Mouse (Mus musculus): ENCODE results near the gene Scube1. TPM values are rescaled to one million over a fixed set of nuclear protein-coding genes. Genes with fewer than 3 reads are reported as not detected.

Scube1 gene
- polyA plus RNA-seq, 1 experiment: 3.5 TPM

GRCm38 (mm10) chr15:83615245-83615644, 109.6 kb downstream of the Scube1 start:
- no peak for TF ChIP-seq POLR2A (IDR thresholded peaks at IDR 0.05; ENCODE audit: low read depth, low read length)
- TF ChIP-seq CTCF (conservative IDR thresholded peaks at IDR 0.05; ENCODE audit: insufficient read depth, insufficient read length, low read depth, low read length): no peak
- no peaks in the 10 kb centered on the region for H3K27me3 ChIP-seq (replicated peaks; ENCODE audit: control insufficient read depth, insufficient read depth, low read length)
- H3K27ac ChIP-seq (ENCODE audit: insufficient read depth, low read depth, low read length): no peak overlapping the region
- WGBS: 95% methylated on average over 3 of the region's 3 CpGs
- no peak for DNase-seq
- no peak overlapping the region for H3K4me3 ChIP-seq (ENCODE audit: insufficient read depth, low read depth, low read length)
- H3K36me3 ChIP-seq (ENCODE audit: control insufficient read depth, insufficient read depth, low read length): no peaks in the 10 kb centered on the region
- no peaks in the 10 kb centered on the region for H3K4me1 ChIP-seq (ENCODE audit: control insufficient read depth, insufficient read depth, low read length)

- DNase-seq: peak; percentile 78
- no peaks in the 10 kb centered on the region for H3K27me3 ChIP-seq (replicated peaks; ENCODE audit: control insufficient read depth, insufficient read depth, low read length)
- TF ChIP-seq POLR2A (IDR thresholded peaks at IDR 0.05; ENCODE audit: low read depth, low read length): no peak
- peak; percentile 86 for TF ChIP-seq CTCF (conservative IDR thresholded peaks at IDR 0.05; ENCODE audit: insufficient read depth, insufficient read length, low read depth, low read length)
Observed at GRCm38 (mm10) chr15:83607115-83607802, 117.6 kb downstream of the Scube1 start.

GRCm38 (mm10) chr15:83606700-83607099, 118.1 kb downstream of the Scube1 start:
- H3K4me1 ChIP-seq (ENCODE audit: control insufficient read depth, insufficient read depth, low read length): no peaks in the 10 kb centered on the region
- no peak for DNase-seq
- TF ChIP-seq CTCF (conservative IDR thresholded peaks at IDR 0.05; ENCODE audit: insufficient read depth, insufficient read length, low read depth, low read length) (no peak), POLR2A (IDR thresholded peaks at IDR 0.05; ENCODE audit: low read depth, low read length) (no peak)
- no peak overlapping the region for H3K4me3 ChIP-seq (ENCODE audit: insufficient read depth, low read depth, low read length)
- H3K27ac ChIP-seq (ENCODE audit: insufficient read depth, low read depth, low read length): no peak overlapping the region
- H3K36me3 ChIP-seq (ENCODE audit: control insufficient read depth, insufficient read depth, low read length): no peaks in the 10 kb centered on the region
- WGBS: 87% methylated on average over 8 of the region's 8 CpGs
- no peaks in the 10 kb centered on the region for H3K27me3 ChIP-seq (replicated peaks; ENCODE audit: control insufficient read depth, insufficient read depth, low read length)

More at GRCm38 (mm10) chr15:83607115-83607802, 117.6 kb downstream of the Scube1 start:
- no peaks in the 10 kb centered on the region for H3K4me1 ChIP-seq (ENCODE audit: control insufficient read depth, insufficient read depth, low read length)
- H3K36me3 ChIP-seq (ENCODE audit: control insufficient read depth, insufficient read depth, low read length): no peaks in the 10 kb centered on the region
- H3K27ac ChIP-seq (ENCODE audit: insufficient read depth, low read depth, low read length): no peak overlapping the region
- no peak overlapping the region for H3K4me3 ChIP-seq (ENCODE audit: insufficient read depth, low read depth, low read length)
- WGBS: 46% methylated on average over 15 of the region's 15 CpGs

- TF ChIP-seq POLR2A (IDR thresholded peaks at IDR 0.05; ENCODE audit: low read depth, low read length) (no peak), CTCF (conservative IDR thresholded peaks at IDR 0.05; ENCODE audit: insufficient read depth, insufficient read length, low read depth, low read length) (no peak)
- H3K4me3 ChIP-seq (ENCODE audit: insufficient read depth, low read depth, low read length): no peak overlapping the region
- no peak for DNase-seq
- H3K27me3 ChIP-seq (replicated peaks; ENCODE audit: control insufficient read depth, insufficient read depth, low read length): no peaks in the 10 kb centered on the region
- 64% methylated on average over 11 of the region's 11 CpGs for WGBS
- no peaks in the 10 kb centered on the region for H3K36me3 ChIP-seq (ENCODE audit: control insufficient read depth, insufficient read depth, low read length)
- H3K4me1 ChIP-seq (ENCODE audit: control insufficient read depth, insufficient read depth, low read length): no peaks in the 10 kb centered on the region
- H3K27ac ChIP-seq (ENCODE audit: insufficient read depth, low read depth, low read length): no peak overlapping the region
Observed at GRCm38 (mm10) chr15:83606216-83606615, 118.6 kb downstream of the Scube1 start.

GRCm38 (mm10) chr15:83603426-83603825, 121.4 kb downstream of the Scube1 start:
- TF ChIP-seq POLR2A (IDR thresholded peaks at IDR 0.05; ENCODE audit: low read depth, low read length): no peak
- TF ChIP-seq CTCF (conservative IDR thresholded peaks at IDR 0.05; ENCODE audit: insufficient read depth, insufficient read length, low read depth, low read length): no peak
- Histone ChIP-seq H3K36me3 (ENCODE audit: control insufficient read depth, insufficient read depth, low read length) (no peaks in the 10 kb centered on the region), H3K4me3 (ENCODE audit: insufficient read depth, low read depth, low read length) (no peak overlapping the region), H3K27me3 (replicated peaks; ENCODE audit: control insufficient read depth, insufficient read depth, low read length) (no peaks in the 10 kb centered on the region), H3K27ac (ENCODE audit: insufficient read depth, low read depth, low read length) (no peak overlapping the region), H3K4me1 (ENCODE audit: control insufficient read depth, insufficient read depth, low read length) (no peaks in the 10 kb centered on the region)
- DNase-seq: no peak
- 97% methylated on average over 7 of the region's 7 CpGs for WGBS

- 97% methylated on average over 1 of the region's 1 CpGs for WGBS
- no peaks in the 10 kb centered on the region for H3K36me3 ChIP-seq (ENCODE audit: control insufficient read depth, insufficient read depth, low read length)
- H3K27ac ChIP-seq (ENCODE audit: insufficient read depth, low read depth, low read length): no peak overlapping the region
- no peak for DNase-seq
- H3K27me3 ChIP-seq (replicated peaks; ENCODE audit: control insufficient read depth, insufficient read depth, low read length): no peaks in the 10 kb centered on the region
- TF ChIP-seq POLR2A (IDR thresholded peaks at IDR 0.05; ENCODE audit: low read depth, low read length): no peak
- no peak for TF ChIP-seq CTCF (conservative IDR thresholded peaks at IDR 0.05; ENCODE audit: insufficient read depth, insufficient read length, low read depth, low read length)
- H3K4me3 ChIP-seq (ENCODE audit: insufficient read depth, low read depth, low read length): no peak overlapping the region
- H3K4me1 ChIP-seq (ENCODE audit: control insufficient read depth, insufficient read depth, low read length): no peaks in the 10 kb centered on the region
Observed at GRCm38 (mm10) chr15:83603046-83603396, 121.8 kb downstream of the Scube1 start.

- Histone ChIP-seq H3K4me3 (ENCODE audit: insufficient read depth, low read depth, low read length) (no peak overlapping the region), H3K27me3 (replicated peaks; ENCODE audit: control insufficient read depth, insufficient read depth, low read length) (no peaks in the 10 kb centered on the region), H3K27ac (ENCODE audit: insufficient read depth, low read depth, low read length) (peak overlapping the region; percentile 47; the same call in 1 of the 2 replicates), H3K4me1 (ENCODE audit: control insufficient read depth, insufficient read depth, low read length) (no peaks in the 10 kb centered on the region), H3K36me3 (ENCODE audit: control insufficient read depth, insufficient read depth, low read length) (no peaks in the 10 kb centered on the region)
- TF ChIP-seq POLR2A (IDR thresholded peaks at IDR 0.05; ENCODE audit: low read depth, low read length) (no peak), CTCF (conservative IDR thresholded peaks at IDR 0.05; ENCODE audit: insufficient read depth, insufficient read length, low read depth, low read length) (no peak)
- WGBS: 70% methylated on average over 13 of the region's 13 CpGs
- DNase-seq: peak; percentile 54
Observed at GRCm38 (mm10) chr15:83602372-83603045, 122.3 kb downstream of the Scube1 start.

Data from kidney, adult 2 months (tissue).